Mouse (Mus musculus) embryonic facial prominence, embryonic 10.5 days (tissue): ENCODE data around the gene Spdye4a. TPM values are rescaled to one million over a fixed set of nuclear protein-coding genes. Genes with fewer than 3 reads are reported as not detected.

ENCODE experiments used
- polyA plus RNA-seq: library from polyadenylated mRNA; unstranded; fragments of >200 nt; fragmentation: Nextera tagmentation; extraction: Ambion mirVana; gene quantifications from 2 replicates; pipeline ENCODE4 v1.2.1, GENCODE M21; 2016

Gene Spdye4a
- polyA plus RNA-seq, 1 experiment from 2014 or later, result not detected

Other genes starting within 250 kb of the Spdye4a start
- 50.5 and 53.9 TPM in 2 replicates for gene Rnf216, start 113.9 kb downstream of the Spdye4a start, polyA plus RNA-seq
- not detected in 2 replicates for gene Olfr718-ps1, start 79.3 kb downstream of the Spdye4a start, polyA plus RNA-seq
- 15.6 and 16.3 TPM in 2 replicates for gene Rbak, start 46.1 kb downstream of the Spdye4a start, polyA plus RNA-seq
- gene Spdye4b, start 45.9 kb downstream of the Spdye4a start, polyA plus RNA-seq, result not detected in 2 replicates
- gene Zfp12, start 8.3 kb upstream of the Spdye4a start, polyA plus RNA-seq, result 21.7 and 22.7 TPM in 2 replicates
- 3.1 and 3.5 TPM in 2 replicates for gene Zfp316, start 43.1 kb upstream of the Spdye4a start, polyA plus RNA-seq
- not detected in 2 replicates for gene Zfp853, start 66.7 kb upstream of the Spdye4a start, polyA plus RNA-seq
- gene E130309D02Rik, start 88.5 kb upstream of the Spdye4a start, polyA plus RNA-seq, result 62.1 and 65.4 TPM in 2 replicates
- gene Zdhhc4, start 102.4 kb upstream of the Spdye4a start, polyA plus RNA-seq, result 71.0 and 77.2 TPM in 2 replicates
- 0.09 and 0.14 TPM in 2 replicates for gene Grid2ip, start 130.4 kb upstream of the Spdye4a start, polyA plus RNA-seq
- 221 and 226 TPM in 2 replicates for gene Kdelr2, start 176.9 kb upstream of the Spdye4a start, polyA plus RNA-seq
- 12.4 and 12.6 TPM in 2 replicates for gene Daglb, start 237.7 kb upstream of the Spdye4a start, polyA plus RNA-seq